Mouse (Mus musculus): ENCODE results near the gene Tial1. TPM values are rescaled to one million over a fixed set of nuclear protein-coding genes. Genes with fewer than 3 reads are reported as not detected.

The Tial1 gene
- total RNA-seq, 2 experiments from 2014 or later: 108 to 128 TPM

Small RNA genes within 50 kb of the gene (microRNA-seq; reads per million reads assigned to microRNA genes)
- 0 reads per million in 2 experiments for gene Gm24365

Other genes with a start within 250 kb of the Tial1 start
- 10 to 100 TPM; 11.4 to 11.8 TPM for gene Armc5, start 224.4 kb downstream of the Tial1 start, total RNA-seq (2021)
- 1 to 10 TPM; 3.7 to 4.3 TPM for gene 9130023H24Rik, start 223.7 kb downstream of the Tial1 start, total RNA-seq (2021)
- 10 to 100 TPM; 27.2 to 28.1 TPM for gene Tgfb1i1, start 214.9 kb downstream of the Tial1 start, total RNA-seq (2021)
- not detected for gene Slc5a2, start 196.1 kb downstream of the Tial1 start, total RNA-seq (2021)
- 10 to 100 TPM; 23.0 to 23.2 TPM for gene BC017158, start 163.5 kb downstream of the Tial1 start, total RNA-seq (2021)
- 10 to 100 TPM; 48.8 to 50.5 TPM for gene Rgs10, start 43.0 kb downstream of the Tial1 start, total RNA-seq (2021)
- gene Bag3, start 61.9 kb upstream of the Tial1 start, total RNA-seq (2021): 1 to 10 TPM; 7.1 to 7.8 TPM
- gene Inpp5f, start 149.6 kb upstream of the Tial1 start, total RNA-seq (2021): 100 to 1,000 TPM; 382 to 384 TPM